Mouse (Mus musculus): ENCODE measurements around the gene Gm4559. TPM values are rescaled to one million over a fixed set of nuclear protein-coding genes. Genes with fewer than 3 reads are reported as not detected.
"Not testable (repeated sequence)": the region's sequence is repeated elsewhere in the genome, so short reads cannot be mapped to it uniquely, and the experiment has no call there.

Gene Gm4559
- polyA plus RNA-seq, 1 experiment from 2014 or later, result not detected

- H3K4me3 ChIP-seq (replicated peaks; ENCODE audit: low read depth, low read length); H3K27me3 ChIP-seq (ENCODE audit: insufficient read depth, low read length); H3K4me2 ChIP-seq (ENCODE audit: low read length); DNase-seq (ENCODE audit: low spot score); H3K27ac ChIP-seq; H3K4me1 ChIP-seq (replicated peaks; ENCODE audit: insufficient read depth, low read length); H3K36me3 ChIP-seq (ENCODE audit: insufficient read depth, low read length); H3K9me3 ChIP-seq (replicated peaks; ENCODE audit: low read length); H3K9ac ChIP-seq (ENCODE audit: low read depth, low read length); ATAC-seq (replicated peaks; ENCODE audit: low FRiP score, low read depth): not testable (repeated sequence)
- WGBS, result 83% methylated on average over 1 of the region's 1 CpGs
- TF ChIP-seq CTCF (IDR thresholded peaks at IDR 0.05; ENCODE audit: low read depth), result peak; percentile 46; the same call in 1 of the 2 replicates
Observed at GRCm38 (mm10) chr7:142279291-142279690, 5.1 kb upstream of the Gm4559 start.

- 2% methylated on average over 3 of the region's 3 CpGs for WGBS
- peak; percentile 70 for TF ChIP-seq CTCF (IDR thresholded peaks at IDR 0.05; ENCODE audit: low read depth)
Observed at GRCm38 (mm10) chr7:142278183-142278582, 4.0 kb upstream of the Gm4559 start.

GRCm38 (mm10) chr7:142258254-142258653 lies 15.9 kb downstream of the Gm4559 start, which contains the start of gene Gm2431:
Gene Gm2431 (minus strand): TSS chr7:142258354.
- H3K9ac ChIP-seq (ENCODE audit: low read depth, low read length); DNase-seq (ENCODE audit: low spot score); H3K4me1 ChIP-seq (replicated peaks; ENCODE audit: insufficient read depth, low read length); ATAC-seq (replicated peaks; ENCODE audit: low FRiP score, low read depth); H3K4me2 ChIP-seq (ENCODE audit: low read length); H3K4me3 ChIP-seq (replicated peaks; ENCODE audit: low read depth, low read length); H3K36me3 ChIP-seq (ENCODE audit: insufficient read depth, low read length); H3K27ac ChIP-seq; H3K27me3 ChIP-seq (ENCODE audit: insufficient read depth, low read length); H3K9me3 ChIP-seq (replicated peaks; ENCODE audit: low read length): not testable (repeated sequence)
- WGBS, result 60% methylated on average over 1 of the region's 1 CpGs

More at GRCm38 (mm10) chr7:142278183-142278582, 4.0 kb upstream of the Gm4559 start:
- not testable (repeated sequence) for H3K9me3 ChIP-seq (replicated peaks; ENCODE audit: low read length); H3K27me3 ChIP-seq (ENCODE audit: insufficient read depth, low read length); H3K4me3 ChIP-seq (replicated peaks; ENCODE audit: low read depth, low read length); H3K4me2 ChIP-seq (ENCODE audit: low read length); H3K27ac ChIP-seq; H3K36me3 ChIP-seq (ENCODE audit: insufficient read depth, low read length); H3K9ac ChIP-seq (ENCODE audit: low read depth, low read length); H3K4me1 ChIP-seq (replicated peaks; ENCODE audit: insufficient read depth, low read length); ATAC-seq (replicated peaks; ENCODE audit: low FRiP score, low read depth)
- DNase-seq (ENCODE audit: low spot score), result peak; percentile 66

- no peak overlapping the region for H3K27ac ChIP-seq
- 0% methylated on average over 2 of the region's 2 CpGs for WGBS
- H3K36me3 ChIP-seq (ENCODE audit: insufficient read depth, low read length), result no peaks in the 10 kb centered on the region
- H3K9me3 ChIP-seq (replicated peaks; ENCODE audit: low read length), result no peaks in the 10 kb centered on the region
- H3K27me3 ChIP-seq (ENCODE audit: insufficient read depth, low read length), result no peaks in the 10 kb centered on the region
- no peaks in the 10 kb centered on the region for H3K4me1 ChIP-seq (replicated peaks; ENCODE audit: insufficient read depth, low read length)
- DNase-seq (ENCODE audit: low spot score) (peak; percentile 78), ATAC-seq (replicated peaks; ENCODE audit: low FRiP score, low read depth) (no peak)
- no peak overlapping the region for H3K4me3 ChIP-seq (replicated peaks; ENCODE audit: low read depth, low read length)
- H3K4me2 ChIP-seq (ENCODE audit: low read length), result no peak overlapping the region
- H3K9ac ChIP-seq (ENCODE audit: low read depth, low read length), result no peak overlapping the region
- TF ChIP-seq CTCF (IDR thresholded peaks at IDR 0.05; ENCODE audit: low read depth), result peak; percentile 75
Observed at GRCm38 (mm10) chr7:142255517-142255916, 18.6 kb downstream of the Gm4559 start.

GRCm38 (mm10) chr7:142249824-142250223 lies 24.3 kb downstream of the Gm4559 start:
- peak; percentile 80 for DNase-seq (ENCODE audit: low spot score)
- no peak overlapping the region for H3K9ac ChIP-seq (ENCODE audit: low read depth, low read length)
- 0% methylated on average over 1 of the region's 1 CpGs for WGBS
- H3K27me3 ChIP-seq (ENCODE audit: insufficient read depth, low read length), result no peaks in the 10 kb centered on the region
- peak; percentile 78 for TF ChIP-seq CTCF (IDR thresholded peaks at IDR 0.05; ENCODE audit: low read depth)
- no peaks in the 10 kb centered on the region for H3K4me1 ChIP-seq (replicated peaks; ENCODE audit: insufficient read depth, low read length)
- no peaks in the 10 kb centered on the region for H3K9me3 ChIP-seq (replicated peaks; ENCODE audit: low read length)
- no peak overlapping the region for H3K4me2 ChIP-seq (ENCODE audit: low read length)
- no peak for ATAC-seq (replicated peaks; ENCODE audit: low FRiP score, low read depth)
- H3K36me3 ChIP-seq (ENCODE audit: insufficient read depth, low read length), result no peaks in the 10 kb centered on the region
- no peak overlapping the region for H3K27ac ChIP-seq
- H3K4me3 ChIP-seq (replicated peaks; ENCODE audit: low read depth, low read length), result no peak overlapping the region

- 28% methylated on average over 2 of the region's 2 CpGs for WGBS
- Histone ChIP-seq H3K9ac (ENCODE audit: low read depth, low read length) (no peak within 1 kb of the TSS), H3K27me3 (ENCODE audit: insufficient read depth, low read length) (no peaks in the 10 kb centered on the region), H3K4me2 (ENCODE audit: low read length) (no peak within 1 kb of the TSS), H3K36me3 (ENCODE audit: insufficient read depth, low read length) (no peaks in the 10 kb centered on the region), H3K4me1 (replicated peaks; ENCODE audit: insufficient read depth, low read length) (no peaks in the 10 kb centered on the region), H3K9me3 (replicated peaks; ENCODE audit: low read length) (no peaks in the 10 kb centered on the region), H3K27ac (no peak within 1 kb of the TSS), H3K4me3 (replicated peaks; ENCODE audit: low read depth, low read length) (no peak within 1 kb of the TSS)
- peak; percentile 21 for DNase-seq (ENCODE audit: low spot score)
- ATAC-seq (replicated peaks; ENCODE audit: low FRiP score, low read depth), result no peak
- TF ChIP-seq CTCF (IDR thresholded peaks at IDR 0.05; ENCODE audit: low read depth), result no peak
Observed at GRCm38 (mm10) chr7:142240978-142241377, 33.2 kb downstream of the Gm4559 start, which contains the start of gene Gm40460. Gene Gm40460 (minus strand): TSS chr7:142241078.

- Histone ChIP-seq H3K27ac (no peak overlapping the region), H3K9me3 (replicated peaks; ENCODE audit: low read length) (no peaks in the 10 kb centered on the region), H3K27me3 (ENCODE audit: insufficient read depth, low read length) (no peaks in the 10 kb centered on the region), H3K4me1 (replicated peaks; ENCODE audit: insufficient read depth, low read length) (no peaks in the 10 kb centered on the region), H3K9ac (ENCODE audit: low read depth, low read length) (no peak overlapping the region), H3K4me2 (ENCODE audit: low read length) (no peak overlapping the region), H3K4me3 (replicated peaks; ENCODE audit: low read depth, low read length) (no peak overlapping the region), H3K36me3 (ENCODE audit: insufficient read depth, low read length) (no peaks in the 10 kb centered on the region)
- no peak for TF ChIP-seq CTCF (IDR thresholded peaks at IDR 0.05; ENCODE audit: low read depth)
- no peak for DNase-seq (ENCODE audit: low spot score)
- 30% methylated on average over 1 of the region's 1 CpGs for WGBS
- no peak for ATAC-seq (replicated peaks; ENCODE audit: low FRiP score, low read depth)
Observed at GRCm38 (mm10) chr7:142231540-142231939, 42.6 kb downstream of the Gm4559 start.

GRCm38 (mm10) chr7:142229871-142230270 lies 44.3 kb downstream of the Gm4559 start, which contains the start of gene Krtap5-5:
Gene Krtap5-5 (minus strand): TSS chr7:142229971.
- not testable (repeated sequence) for H3K4me3 ChIP-seq (replicated peaks; ENCODE audit: low read depth, low read length); H3K4me2 ChIP-seq (ENCODE audit: low read length); H3K36me3 ChIP-seq (ENCODE audit: insufficient read depth, low read length); H3K9ac ChIP-seq (ENCODE audit: low read depth, low read length); H3K9me3 ChIP-seq (replicated peaks; ENCODE audit: low read length); H3K27ac ChIP-seq; H3K4me1 ChIP-seq (replicated peaks; ENCODE audit: insufficient read depth, low read length); H3K27me3 ChIP-seq (ENCODE audit: insufficient read depth, low read length); ATAC-seq (replicated peaks; ENCODE audit: low FRiP score, low read depth)
- peak; percentile 83 for DNase-seq (ENCODE audit: low spot score)
- 32% methylated on average over 3 of the region's 3 CpGs for WGBS
